Comparison of ENCODE assay signal across 8 mouse cellular contexts in the genomic region with DNA sequence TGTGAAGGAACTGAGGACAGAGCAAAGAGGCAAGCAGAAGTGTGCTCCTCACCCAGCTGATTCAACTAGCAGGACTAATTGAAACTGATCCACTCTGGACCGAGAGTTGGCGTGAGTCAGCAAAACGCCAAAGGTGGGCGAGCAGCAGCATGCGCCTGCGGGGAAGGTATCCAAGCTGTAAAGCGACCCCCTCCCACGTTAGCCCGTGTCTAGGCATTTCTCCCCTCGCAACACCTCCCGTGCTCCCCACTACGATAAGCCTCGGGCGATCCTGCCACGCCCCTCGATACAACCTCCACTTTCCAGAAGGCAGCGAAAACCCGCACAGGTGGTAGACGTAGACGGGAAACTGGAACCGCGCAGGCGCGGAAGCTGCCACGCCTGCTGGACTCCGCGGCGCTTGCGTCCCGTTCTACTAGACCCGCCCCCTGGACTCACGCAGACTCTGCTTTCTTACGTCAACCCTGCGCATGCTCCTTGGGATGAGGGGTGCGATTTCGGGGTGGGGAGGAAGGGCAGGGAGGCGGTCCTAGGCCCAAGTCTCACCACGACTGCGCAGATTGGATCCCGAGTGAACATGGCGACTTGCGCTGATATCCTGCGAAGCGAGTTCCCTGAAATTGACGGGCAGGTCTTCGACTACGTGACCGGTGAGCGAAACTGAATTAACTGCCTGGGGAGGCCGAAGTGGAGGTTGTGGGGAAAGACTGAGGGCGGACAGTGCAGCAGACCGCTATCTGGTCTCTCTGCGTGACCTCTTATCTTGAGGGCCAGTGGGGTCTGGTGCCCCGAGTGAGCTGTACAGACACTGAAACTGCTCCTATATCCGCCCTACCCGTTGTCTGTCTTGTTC. TPM values are rescaled to one million over a fixed set of nuclear protein-coding genes. Genes with fewer than 3 reads are reported as not detected.
DNase-seq lines count a peak whose midpoint lies in the region; ATAC-seq lines count a peak whose summit lies in the region.

Abcf3 (plus strand) TSS at position 482 of the 853 bp plus-strand sequence.

- peak within 1 kb of the TSS; percentile 85 for H3K4me2 ChIP-seq in heart, embryonic 13.5 days
- peak within 1 kb of the TSS; percentile 89 for H3K4me2 ChIP-seq in liver, embryonic 12.5 days
- peak within 1 kb of the TSS; percentile 86 for H3K4me2 ChIP-seq in stomach, embryonic 15.5 days

- peak; percentile 100 for DNase-seq in CD4-positive, CD25-positive, alpha-beta regulatory T cell, adult 2 months (ENCODE audit: low read depth, low spot score)
- DNase-seq in fat pad, adult 2 months (ENCODE audit: extremely low read depth, low read depth, low spot score), result peak; percentile 86
- DNase-seq in kidney, postnatal 10 days, result peak; percentile 99
- peak; percentile 98 to 99 for DNase-seq in natural killer cell, adult 2 months (ENCODE audit: low spot score in 2 of 2)

- peaks cover 3% of the 10 kb centered on the region; the same call in 1 of the 2 replicates for H3K4me1 ChIP-seq in brown adipose tissue, adult 24 weeks (ENCODE audit: control insufficient read depth, insufficient read depth, insufficient read length, low read length)
- peaks cover 22% of the 10 kb centered on the region for H3K4me1 ChIP-seq in heart, embryonic 13.5 days
- peaks cover 25% of the 10 kb centered on the region for H3K4me1 ChIP-seq in liver, embryonic 12.5 days
- H3K4me1 ChIP-seq in stomach, embryonic 15.5 days, result peaks cover 12% of the 10 kb centered on the region

- peak within 1 kb of the TSS; percentile 72 for H3K27ac ChIP-seq in brown adipose tissue, adult 24 weeks (replicated peaks; ENCODE audit: low read depth, low read length)
- peak within 1 kb of the TSS; percentile 81 for H3K27ac ChIP-seq in heart, embryonic 13.5 days (replicated peaks)
- peak within 1 kb of the TSS; percentile 84 for H3K27ac ChIP-seq in liver, embryonic 12.5 days
- H3K27ac ChIP-seq in stomach, embryonic 15.5 days, result peak within 1 kb of the TSS; percentile 81

- peak within 1 kb of the TSS; percentile 94 for H3K9ac ChIP-seq in heart, embryonic 13.5 days
- H3K9ac ChIP-seq in liver, embryonic 12.5 days, result peak within 1 kb of the TSS; percentile 84
- peak within 1 kb of the TSS; percentile 85 for H3K9ac ChIP-seq in stomach, embryonic 15.5 days

- ATAC-seq in heart, embryonic 13.5 days (ENCODE audit: extremely low read depth, insufficient number of reproducible peaks, low FRiP score, low TSS enrichment), result peak; percentile 97
- peak; percentile 99 for ATAC-seq in liver, embryonic 12.5 days
- peak; percentile 99 for ATAC-seq in stomach, embryonic 15.5 days (ENCODE audit: insufficient read depth, low FRiP score, low read depth)

- under 1% methylated on average over 56 of the region's 56 CpGs for whole genome bisulfite sequencing in heart, embryonic 13.5 days
- under 1% methylated on average over 56 of the region's 56 CpGs for WGBS in liver, embryonic 12.5 days (ENCODE audit: insufficient replicate concordance)
- under 1% methylated on average over 56 of the region's 56 CpGs for WGBS in stomach, embryonic 15.5 days

- no peaks in the 10 kb centered on the region for H3K27me3 ChIP-seq in heart, embryonic 13.5 days (replicated peaks)
- H3K27me3 ChIP-seq in liver, embryonic 12.5 days (replicated peaks), result no peaks in the 10 kb centered on the region
- no peaks in the 10 kb centered on the region for H3K27me3 ChIP-seq in stomach, embryonic 15.5 days (replicated peaks)

- peak within 1 kb of the TSS; percentile 81 for H3K4me3 ChIP-seq in brown adipose tissue, adult 24 weeks (ENCODE audit: insufficient read depth, low read depth, low read length)
- peak within 1 kb of the TSS; percentile 92 for H3K4me3 ChIP-seq in heart, embryonic 13.5 days
- peak within 1 kb of the TSS; percentile 84 for H3K4me3 ChIP-seq in liver, embryonic 12.5 days
- H3K4me3 ChIP-seq in stomach, embryonic 15.5 days (replicated peaks), result peak within 1 kb of the TSS; percentile 88

- no peaks in the 10 kb centered on the region for H3K9me3 ChIP-seq in heart, embryonic 13.5 days
- no peaks in the 10 kb centered on the region for H3K9me3 ChIP-seq in liver, embryonic 12.5 days (replicated peaks)
- H3K9me3 ChIP-seq in stomach, embryonic 15.5 days, result no peaks in the 10 kb centered on the region

- peaks cover 62% of the 10 kb centered on the region for H3K36me3 ChIP-seq in heart, embryonic 13.5 days
- peaks cover 65% of the 10 kb centered on the region for H3K36me3 ChIP-seq in liver, embryonic 12.5 days
- peaks cover 42% of the 10 kb centered on the region for H3K36me3 ChIP-seq in stomach, embryonic 15.5 days

RNA-seq across cellular contexts. Expression of gene Abcf3, which starts in this region (rescaled TPM):
- polyA plus RNA-seq in brown adipose tissue, adult 24 weeks (2012; ENCODE audit: insufficient read depth, insufficient read length, missing spikeins), result 43.3 and 44.3 TPM in 2 replicates
- polyA plus RNA-seq in heart, embryonic 13.5 days (2015; fragmentation: Nextera tagmentation; extraction: Ambion mirVana), result 42.5 and 44.0 TPM in 2 replicates
- polyA plus RNA-seq in liver, embryonic 12.5 days (2016; fragmentation: Nextera tagmentation; extraction: Ambion mirVana), result 38.8 and 40.5 TPM in 2 replicates
- polyA plus RNA-seq in stomach, embryonic 15.5 days (2015; fragmentation: Nextera tagmentation; extraction: Ambion mirVana), result 50.6 and 65.0 TPM in 2 replicates

Comparison
In these comparisons a context has a peak if more than half of its experiments do, and no peak if none do; other contexts are left out.
1. Peak in every context shown above with its lines: DNase-seq, ATAC-seq, H3K4me3 ChIP-seq and H3K27ac ChIP-seq.